Mouse (Mus musculus) olfactory bulb, adult 2 months (tissue): Measurements from ENCODE around the gene Apc2.

Source experiments
- CTCF ChIP-seq: fragments of 200-500 bp; IDR thresholded peaks from 2 replicates; pipeline ENCODE4 v1.5.1; 2012; ENCODE audit warnings: low read depth, mild to moderate bottlenecking, low read length, moderate library complexity; ENCODE audit not compliant: insufficient read depth
- POLR2A ChIP-seq: fragments of 200-500 bp; IDR thresholded peaks from 2 replicates; pipeline ENCODE4 v1.6.1; 2012; ENCODE audit warnings: mild to moderate bottlenecking, low read depth, low read length, moderate library complexity; ENCODE audit not compliant: insufficient read depth

GRCm38 (mm10) chr10:80276238-80276637, 19.5 kb upstream of the Apc2 start:
- TF ChIP-seq CTCF (no peak), POLR2A (no peak)
